Mouse (Mus musculus) urinary bladder, postnatal 25 days (tissue): Measurements from ENCODE around the gene Urm1.
A peak's percentile ranks its signal among the peaks of the same experiment; 100 is the strongest.
"Not testable (repeated sequence)": the region's sequence is repeated elsewhere in the genome, so short reads cannot be mapped to it uniquely, and the experiment has no call there.

Experiments
- DNase-seq: peaks from one replicate; pipeline ENCODE4 v3.0.0; 2022; ENCODE audit warnings: low spot score

Gene Urm1

GRCm38 (mm10) chr2:29820025-29820817 lies at the start of gene Urm1:
Gene Urm1 (plus strand): TSS chr2:29820075.
- DNase-seq: peak; percentile 38

GRCm38 (mm10) chr2:29770162-29770561 lies 49.7 kb upstream of the Urm1 start:
- no peak for DNase-seq

GRCm38 (mm10) chr2:29771611-29772461 lies 48.0 kb upstream of the Urm1 start:
- DNase-seq: no peak

GRCm38 (mm10) chr2:29773323-29773722 lies 46.6 kb upstream of the Urm1 start:
- no peak for DNase-seq

GRCm38 (mm10) chr2:29781256-29781655 lies 38.6 kb upstream of the Urm1 start:
- not testable (repeated sequence) for DNase-seq

GRCm38 (mm10) chr2:29784290-29784689 lies 35.6 kb upstream of the Urm1 start:
- DNase-seq: no peak

GRCm38 (mm10) chr2:29787104-29787917 lies 32.6 kb upstream of the Urm1 start, which contains the start of gene Coq4:
Gene Coq4 (plus strand): TSS chr2:29787493.
- DNase-seq: peak; percentile 81

GRCm38 (mm10) chr2:29787937-29788681 lies 31.8 kb upstream of the Urm1 start, which contains the start of gene Trub2:
Gene Trub2 (minus strand): TSS chr2:29788502.
- peak; percentile 80 for DNase-seq

GRCm38 (mm10) chr2:29792772-29793487 lies 26.9 kb upstream of the Urm1 start:
- no peak for DNase-seq

- DNase-seq: peak; percentile 97
Measured at GRCm38 (mm10) chr2:29802075-29802826, 17.6 kb upstream of the Urm1 start, which contains the start of gene Slc27a4. Gene Slc27a4 (plus strand): TSS chr2:29802634.

GRCm38 (mm10) chr2:29802827-29803201 lies 17.1 kb upstream of the Urm1 start:
- no peak for DNase-seq

- no peak for DNase-seq
Measured at GRCm38 (mm10) chr2:29803400-29803831, 16.5 kb upstream of the Urm1 start.

- no peak for DNase-seq
Measured at GRCm38 (mm10) chr2:29815678-29816371, 4.0 kb upstream of the Urm1 start.

GRCm38 (mm10) chr2:29817426-29818232 lies 2.2 kb upstream of the Urm1 start:
- peak; percentile 74 for DNase-seq

GRCm38 (mm10) chr2:29819363-29819762 lies 512 bp upstream of the Urm1 start:
- no peak for DNase-seq

- DNase-seq: no peak
Measured at GRCm38 (mm10) chr2:29826318-29826925, 6.5 kb downstream of the Urm1 start.

GRCm38 (mm10) chr2:29826926-29827708 lies 7.2 kb downstream of the Urm1 start:
- DNase-seq: peak; percentile 86
